Mouse (Mus musculus) midbrain, embryonic 13.5 days (tissue): ENCODE results near the gene Myrf. TPM values are rescaled to one million over a fixed set of nuclear protein-coding genes. Genes with fewer than 3 reads are reported as not detected.

Source experiments
- ATAC-seq: fragments of 200-750 bp; cut with Nextera tagmentation; 2 replicates; pipeline ENCODE4 v1.8.0; 2017; ENCODE audit warnings: mild to moderate bottlenecking, moderate TSS enrichment, moderate library complexity
- H3K27ac ChIP-seq: fragments of 300-500 bp; sonication (generic); 2 replicates; pipeline ENCODE4 v1.5.1; 2015; ENCODE audit warnings: inconsistent platforms, mild to moderate bottlenecking, moderate library complexity
- H3K27me3 ChIP-seq: fragments of 300-500 bp; sonication (generic); 2 replicates; pipeline ENCODE4 v1.6.1; 2015; ENCODE audit warnings: mild to moderate bottlenecking, inconsistent platforms
- H3K36me3 ChIP-seq: fragments of 300-500 bp; sonication (generic); 2 replicates; pipeline ENCODE4 v1.6.1; 2015; ENCODE audit warnings: mild to moderate bottlenecking, inconsistent platforms
- H3K4me1 ChIP-seq: fragments of 300-500 bp; sonication (generic); replicated peaks from 2 replicates; pipeline ENCODE4 v1.6.1; 2015; ENCODE audit warnings: inconsistent platforms
- H3K4me2 ChIP-seq: fragments of 300-500 bp; sonication (generic); replicated peaks from 2 replicates; pipeline ENCODE4 v1.6.1; 2015; ENCODE audit warnings: moderate library complexity, mild to moderate bottlenecking, inconsistent platforms
- H3K4me3 ChIP-seq: fragments of 300-500 bp; sonication (generic); replicated peaks from 2 replicates; pipeline ENCODE4 v1.5.1; 2015; ENCODE audit warnings: mild to moderate bottlenecking, inconsistent platforms
- H3K9ac ChIP-seq: fragments of 300-500 bp; sonication (generic); replicated peaks from 2 replicates; pipeline ENCODE4 v1.6.1; 2015; ENCODE audit warnings: mild to moderate bottlenecking, inconsistent platforms
- H3K9me3 ChIP-seq: fragments of 300-500 bp; sonication (generic); 2 replicates; pipeline ENCODE4 v1.6.1; 2016; ENCODE audit warnings: mild to moderate bottlenecking, inconsistent platforms
- WGBS: fragments of 180-500 bp; shearing (Covaris S2); methylation state at CpG from one replicate; pipeline ENCODE4 v1.1.7; 2015; 5-methylcytosine and 5-hydroxymethylcytosine counted together
- polyA plus RNA-seq: library from polyadenylated mRNA; unstranded; fragments of >200 nt; fragmentation: Nextera tagmentation; extraction: Ambion mirVana; gene quantifications from 2 replicates; pipeline ENCODE4 v1.2.1, GENCODE M21; 2015

Myrf gene
- polyA plus RNA-seq, 1 experiment from 2014 or later, result 0.77 TPM

GRCm38 (mm10) chr19:10244183-10244582, 3.6 kb upstream of the Myrf start:
- H3K36me3 ChIP-seq, result peaks cover 11% of the 10 kb centered on the region; the same call in 1 of the 2 replicates
- H3K27me3 ChIP-seq, result peaks cover 21% of the 10 kb centered on the region
- no peak overlapping the region for H3K4me2 ChIP-seq
- 16% methylated on average over 3 of the region's 3 CpGs for WGBS
- H3K9ac ChIP-seq, result no peak overlapping the region
- no peak overlapping the region for H3K27ac ChIP-seq
- H3K9me3 ChIP-seq, result no peaks in the 10 kb centered on the region
- ATAC-seq, result no peak
- H3K4me3 ChIP-seq, result no peak overlapping the region
- H3K4me1 ChIP-seq, result peaks cover 19% of the 10 kb centered on the region

- Histone ChIP-seq H3K27ac (no peak overlapping the region), H3K27me3 (peaks cover 28% of the 10 kb centered on the region), H3K4me2 (no peak overlapping the region), H3K9ac (no peak overlapping the region), H3K4me1 (peaks cover 19% of the 10 kb centered on the region), H3K9me3 (no peaks in the 10 kb centered on the region), H3K4me3 (no peak overlapping the region), H3K36me3 (0 out of 2 replicates have a peak, but pooled peaks cover 5% of the 10 kb centered on the region)
- 0% methylated on average over 8 of the region's 8 CpGs for WGBS
- ATAC-seq, result no peak
Measured at GRCm38 (mm10) chr19:10242916-10243315, 2.4 kb upstream of the Myrf start.

GRCm38 (mm10) chr19:10239975-10240653, 434 bp downstream of the Myrf start:
- Histone ChIP-seq H3K9me3 (no peaks in the 10 kb centered on the region), H3K4me1 (peaks cover 19% of the 10 kb centered on the region), H3K9ac (peak overlapping the region; percentile 40), H3K27ac (no peak overlapping the region), H3K27me3 (peaks cover 25% of the 10 kb centered on the region), H3K4me2 (peak overlapping the region; percentile 57), H3K36me3 (no peaks in the 10 kb centered on the region), H3K4me3 (peak overlapping the region; percentile 37)
- no peak; the same call in 1 of the 2 replicates for ATAC-seq
- 3% methylated on average over 26 of the region's 26 CpGs for WGBS

GRCm38 (mm10) chr19:10239419-10239818, 1.1 kb downstream of the Myrf start:
- 46% methylated on average over 2 of the region's 2 CpGs for WGBS
- Histone ChIP-seq H3K4me2 (no peak overlapping the region), H3K27me3 (peaks cover 25% of the 10 kb centered on the region), H3K4me1 (peaks cover 19% of the 10 kb centered on the region), H3K9me3 (no peaks in the 10 kb centered on the region), H3K27ac (no peak overlapping the region), H3K9ac (no peak overlapping the region), H3K36me3 (no peaks in the 10 kb centered on the region), H3K4me3 (no peak overlapping the region)
- ATAC-seq, result no peak

- 59% methylated on average over 3 of the region's 3 CpGs for WGBS
- H3K9me3 ChIP-seq, result no peaks in the 10 kb centered on the region
- ATAC-seq, result no peak
- no peaks in the 10 kb centered on the region for H3K36me3 ChIP-seq
- peaks cover 17% of the 10 kb centered on the region for H3K4me1 ChIP-seq
- H3K4me2 ChIP-seq, result no peak overlapping the region
- no peak overlapping the region for H3K9ac ChIP-seq
- no peak overlapping the region for H3K4me3 ChIP-seq
- H3K27ac ChIP-seq, result no peak overlapping the region
- H3K27me3 ChIP-seq, result peaks cover 25% of the 10 kb centered on the region
Measured at GRCm38 (mm10) chr19:10238477-10238876, 2.1 kb downstream of the Myrf start.

GRCm38 (mm10) chr19:10235784-10236565, 4.6 kb downstream of the Myrf start:
- ATAC-seq, result no peak
- WGBS, result 84% methylated on average over 9 of the region's 9 CpGs
- H3K4me3 ChIP-seq, result no peak overlapping the region

GRCm38 (mm10) chr19:10232327-10233017, 8.1 kb downstream of the Myrf start:
- Histone ChIP-seq H3K9ac (no peak overlapping the region), H3K4me1 (peaks cover 7% of the 10 kb centered on the region; the same call in 1 of the 2 replicates), H3K4me2 (no peak overlapping the region), H3K27ac (no peak overlapping the region), H3K4me3 (no peak overlapping the region), H3K9me3 (no peaks in the 10 kb centered on the region), H3K36me3 (no peaks in the 10 kb centered on the region), H3K27me3 (no peaks in the 10 kb centered on the region; the same call in 1 of the 2 replicates)
- 35% methylated on average over 9 of the region's 9 CpGs for WGBS
- no peak for ATAC-seq

More at GRCm38 (mm10) chr19:10235784-10236565, 4.6 kb downstream of the Myrf start:
- H3K9me3 ChIP-seq, result no peaks in the 10 kb centered on the region
- no peak overlapping the region for H3K4me2 ChIP-seq
- no peaks in the 10 kb centered on the region for H3K36me3 ChIP-seq
- H3K4me1 ChIP-seq, result peaks cover 14% of the 10 kb centered on the region
- H3K9ac ChIP-seq, result no peak overlapping the region
- no peak overlapping the region for H3K27ac ChIP-seq
- H3K27me3 ChIP-seq, result peaks cover 25% of the 10 kb centered on the region

- no peaks in the 10 kb centered on the region; the same call in 1 of the 2 replicates for H3K27me3 ChIP-seq
- ATAC-seq, result no peak
- H3K4me1 ChIP-seq, result peaks cover 7% of the 10 kb centered on the region; the same call in 1 of the 2 replicates
- 8% methylated on average over 5 of the region's 5 CpGs for WGBS
- H3K4me2 ChIP-seq, result no peak overlapping the region
- H3K9me3 ChIP-seq, result no peaks in the 10 kb centered on the region
- H3K36me3 ChIP-seq, result no peaks in the 10 kb centered on the region
- no peak overlapping the region for H3K9ac ChIP-seq
- no peak overlapping the region for H3K27ac ChIP-seq
- H3K4me3 ChIP-seq, result no peak overlapping the region
Measured at GRCm38 (mm10) chr19:10231871-10232270, 8.7 kb downstream of the Myrf start.

GRCm38 (mm10) chr19:10231016-10231415, 9.5 kb downstream of the Myrf start:
- no peak overlapping the region for H3K27ac ChIP-seq
- no peak overlapping the region for H3K4me2 ChIP-seq
- no peak for ATAC-seq
- no peaks in the 10 kb centered on the region for H3K36me3 ChIP-seq
- 0 out of 2 replicates have a peak overlapping the region, but pooled peaks have one; percentile 14 for H3K9ac ChIP-seq
- no peaks in the 10 kb centered on the region; the same call in 1 of the 2 replicates for H3K27me3 ChIP-seq
- no peak overlapping the region for H3K4me3 ChIP-seq
- H3K4me1 ChIP-seq, result peaks cover 7% of the 10 kb centered on the region; the same call in 1 of the 2 replicates
- WGBS, result 13% methylated on average over 7 of the region's 7 CpGs
- no peaks in the 10 kb centered on the region for H3K9me3 ChIP-seq

GRCm38 (mm10) chr19:10225767-10226166, 14.8 kb downstream of the Myrf start:
- no peaks in the 10 kb centered on the region; the same call in 1 of the 2 replicates for H3K27me3 ChIP-seq
- no peak overlapping the region for H3K27ac ChIP-seq
- peaks cover 17% of the 10 kb centered on the region; the same call in 1 of the 2 replicates for H3K4me1 ChIP-seq
- no peaks in the 10 kb centered on the region for H3K9me3 ChIP-seq
- H3K9ac ChIP-seq, result no peak overlapping the region
- H3K4me2 ChIP-seq, result no peak overlapping the region
- no peak overlapping the region for H3K4me3 ChIP-seq
- no peak for ATAC-seq
- H3K36me3 ChIP-seq, result no peaks in the 10 kb centered on the region
- WGBS, result 94% methylated on average over 4 of the region's 4 CpGs

- 28% methylated on average over 26 of the region's 26 CpGs for WGBS
- Histone ChIP-seq H3K27me3 (no peaks in the 10 kb centered on the region), H3K4me1 (peaks cover 17% of the 10 kb centered on the region; the same call in 1 of the 2 replicates), H3K4me2 (peak overlapping the region; percentile 31; the same call in 1 of the 2 replicates), H3K9me3 (no peaks in the 10 kb centered on the region), H3K27ac (no peak overlapping the region), H3K36me3 (no peaks in the 10 kb centered on the region), H3K4me3 (0 out of 2 replicates have a peak overlapping the region, but pooled peaks have one; percentile 8), H3K9ac (no peak overlapping the region)
- ATAC-seq, result peak; percentile 38; the same call in 1 of the 2 replicates
Measured at GRCm38 (mm10) chr19:10224637-10225453, 15.7 kb downstream of the Myrf start.
